Mouse (Mus musculus) lung, embryonic 14.5 days (tissue): ENCODE data around the gene Gpr34. TPM values are rescaled to one million over a fixed set of nuclear protein-coding genes. Genes with fewer than 3 reads are reported as not detected.

Source experiments
- ATAC-seq: fragments of 200-750 bp; cut with Nextera tagmentation; 2 replicates; pipeline ENCODE4 v1.8.0; 2017; ENCODE audit warnings: mild to moderate bottlenecking, moderate TSS enrichment, moderate library complexity; ENCODE audit not compliant: insufficient read depth
- DNase-seq: peaks from one replicate; pipeline ENCODE4 v3.0.0-alpha.2; 2015
- H3K27ac ChIP-seq: fragments of 300-500 bp; sonication (generic); 2 replicates; pipeline ENCODE4 v1.5.1; 2014; ENCODE audit warnings: low read depth, mild to moderate bottlenecking, moderate library complexity
- H3K27me3 ChIP-seq: fragments of 300-500 bp; sonication (generic); 2 replicates; pipeline ENCODE4 v1.6.1; 2014; ENCODE audit warnings: low read length, control low read depth; ENCODE audit not compliant: insufficient read depth
- H3K36me3 ChIP-seq: fragments of 300-500 bp; sonication (generic); 2 replicates; pipeline ENCODE4 v1.6.1; 2014; ENCODE audit warnings: control low read depth; ENCODE audit not compliant: insufficient read depth
- H3K4me1 ChIP-seq: fragments of 300-500 bp; sonication (generic); 2 replicates; pipeline ENCODE4 v1.6.1; 2014; ENCODE audit warnings: antibody characterized with exemption, control low read depth; ENCODE audit not compliant: insufficient read depth
- H3K4me2 ChIP-seq: fragments of 300-500 bp; sonication (generic); 2 replicates; pipeline ENCODE4 v1.6.1; 2014; ENCODE audit warnings: mild to moderate bottlenecking
- H3K4me3 ChIP-seq: fragments of 300-500 bp; sonication (generic); 2 replicates; pipeline ENCODE4 v1.5.1; 2014; ENCODE audit warnings: low read depth, low read length
- H3K9ac ChIP-seq: fragments of 300-500 bp; sonication (generic); 2 replicates; pipeline ENCODE4 v1.6.1; 2014
- H3K9me3 ChIP-seq: fragments of 300-500 bp; sonication (generic); 2 replicates; pipeline ENCODE4 v1.6.1; 2016; ENCODE audit warnings: low read depth, low read length, control low read depth
- CTCF ChIP-seq: IDR thresholded peaks from 2 replicates; pipeline ENCODE4 v1.5.1; 2016; ENCODE audit warnings: antibody characterized with exemption, low read depth
- WGBS: fragments of 180-500 bp; shearing (Covaris S2); extraction: QIAGEN DNeasy Blood & Tissue Kit; methylation state at CpG from one replicate; pipeline ENCODE4 v1.1.7; 2014; 5-methylcytosine and 5-hydroxymethylcytosine counted together
- polyA plus RNA-seq: library from polyadenylated mRNA; unstranded; fragments of >200 nt; fragmentation: Nextera tagmentation; extraction: Ambion mirVana; gene quantifications from 2 replicates; pipeline ENCODE4 v1.2.1, GENCODE M21; 2014

Gene Gpr34
- polyA plus RNA-seq, 1 experiment from 2014 or later: 2.5 TPM

DNA sequence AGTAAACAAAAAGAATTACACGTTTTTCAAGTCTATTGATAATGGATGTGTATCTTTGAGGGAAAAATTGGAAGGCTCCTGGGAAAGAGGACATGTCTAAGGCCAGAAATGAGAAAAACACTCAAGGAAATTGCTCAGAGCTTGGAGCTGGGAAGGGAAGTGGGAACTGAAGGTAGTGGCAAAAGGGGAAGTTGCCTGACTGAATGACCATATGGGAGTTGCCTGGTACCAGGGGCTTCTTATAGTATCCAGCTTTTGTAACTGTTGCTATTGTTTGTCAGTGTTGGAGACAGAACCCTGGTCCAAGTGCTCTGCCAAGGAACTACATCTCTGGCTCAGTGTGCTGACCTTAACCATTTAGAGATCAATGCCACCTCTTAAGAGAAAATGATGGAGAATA lies 15.2 kb upstream of the Gpr34 start:
- Histone ChIP-seq H3K4me3 (no peak overlapping the region), H3K4me1 (no peaks in the 10 kb centered on the region), H3K4me2 (no peak overlapping the region), H3K9ac (no peak overlapping the region), H3K27ac (no peak overlapping the region), H3K9me3 (no peaks in the 10 kb centered on the region), H3K36me3 (0 out of 2 replicates have a peak, but pooled peaks cover 3% of the 10 kb centered on the region), H3K27me3 (no peaks in the 10 kb centered on the region)
- DNase-seq: no peak
- no peak for TF ChIP-seq CTCF
- ATAC-seq: no peak
- WGBS: 48% methylated on average over 1 of the region's 1 CpGs

DNA sequence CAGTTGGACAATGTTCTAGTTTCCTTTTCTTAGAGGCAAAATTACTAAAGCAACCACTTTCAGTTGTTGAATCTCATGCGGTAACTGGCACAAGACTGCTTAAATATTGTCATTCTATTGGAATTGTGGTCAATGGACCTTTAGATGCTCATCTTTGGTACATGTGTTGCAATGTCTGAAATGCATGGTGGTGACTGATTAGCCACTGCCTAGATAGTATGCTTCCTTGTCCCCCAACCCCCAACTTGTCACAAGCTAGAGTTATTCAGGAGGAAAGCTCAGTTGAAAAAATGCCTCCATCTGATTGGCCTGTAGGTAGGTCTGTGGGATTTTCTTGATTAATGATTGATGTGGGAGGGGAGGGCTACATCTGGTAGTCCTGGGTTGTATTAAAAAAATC lies 14.6 kb upstream of the Gpr34 start:
- no peak overlapping the region for H3K27ac ChIP-seq
- no peak overlapping the region for H3K9ac ChIP-seq
- H3K4me3 ChIP-seq: no peak overlapping the region
- H3K4me2 ChIP-seq: no peak overlapping the region
- no peaks in the 10 kb centered on the region for H3K9me3 ChIP-seq
- ATAC-seq (no peak), DNase-seq (no peak)
- 100% methylated on average over 1 of the region's 1 CpGs for WGBS
- no peaks in the 10 kb centered on the region for H3K27me3 ChIP-seq
- no peak for TF ChIP-seq CTCF
- H3K4me1 ChIP-seq: no peaks in the 10 kb centered on the region
- H3K36me3 ChIP-seq: 0 out of 2 replicates have a peak, but pooled peaks cover 3% of the 10 kb centered on the region

DNA sequence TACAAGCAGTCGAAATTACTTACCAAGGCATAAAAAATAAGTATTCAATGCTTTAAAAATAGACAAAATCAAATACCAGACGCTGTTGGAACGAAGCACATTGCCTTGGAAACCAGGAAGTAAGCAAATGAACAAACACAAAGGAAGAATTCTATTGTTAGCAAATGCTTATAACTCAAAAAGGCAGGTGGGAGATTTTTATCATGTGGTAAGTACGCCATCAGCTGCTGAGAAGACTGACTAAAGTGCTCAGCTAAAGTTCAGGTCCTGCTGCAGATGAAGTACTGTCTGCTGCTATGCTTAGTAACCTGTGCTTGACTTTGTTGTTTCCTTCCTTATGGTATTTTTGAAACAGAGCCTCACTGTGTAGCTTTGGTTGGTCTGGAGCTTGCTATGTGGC lies 13.4 kb upstream of the Gpr34 start:
- no peak overlapping the region for H3K27ac ChIP-seq
- no peak overlapping the region for H3K4me2 ChIP-seq
- ATAC-seq (no peak), DNase-seq (no peak)
- no peak overlapping the region for H3K9ac ChIP-seq
- H3K9me3 ChIP-seq: no peaks in the 10 kb centered on the region
- no peaks in the 10 kb centered on the region for H3K27me3 ChIP-seq
- WGBS: 72% methylated on average over 4 of the region's 4 CpGs
- H3K36me3 ChIP-seq: no peaks in the 10 kb centered on the region
- no peak for TF ChIP-seq CTCF
- no peaks in the 10 kb centered on the region for H3K4me1 ChIP-seq
- no peak overlapping the region for H3K4me3 ChIP-seq

DNA sequence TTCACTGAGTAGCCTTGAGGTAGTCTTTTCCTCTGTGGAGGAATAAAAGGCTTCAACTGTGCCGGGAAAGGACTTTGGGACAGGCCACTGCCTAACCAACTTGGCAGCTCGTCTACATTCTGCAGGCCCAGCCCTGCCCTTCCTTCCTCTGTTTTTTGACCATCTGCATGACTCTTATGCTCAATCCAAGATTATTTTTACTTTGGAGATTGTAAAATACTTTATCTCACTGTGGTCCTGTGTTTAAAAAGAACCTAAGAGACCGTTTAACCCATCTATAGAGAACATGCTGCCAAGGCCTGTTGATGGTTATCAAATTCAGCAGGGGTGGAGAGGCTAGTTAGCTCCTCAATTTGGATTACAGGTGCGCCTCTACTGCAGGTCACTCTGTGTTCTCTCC lies 10.4 kb upstream of the Gpr34 start:
- Histone ChIP-seq H3K36me3 (no peaks in the 10 kb centered on the region), H3K4me2 (no peak overlapping the region), H3K27ac (0 out of 2 replicates have a peak overlapping the region, but pooled peaks have one; percentile 10), H3K4me3 (no peak overlapping the region), H3K4me1 (no peaks in the 10 kb centered on the region), H3K9me3 (no peaks in the 10 kb centered on the region), H3K27me3 (no peaks in the 10 kb centered on the region), H3K9ac (no peak overlapping the region)
- 69% methylated on average over 4 of the region's 4 CpGs for WGBS
- DNase-seq: no peak
- no peak for ATAC-seq
- TF ChIP-seq CTCF: no peak

DNA sequence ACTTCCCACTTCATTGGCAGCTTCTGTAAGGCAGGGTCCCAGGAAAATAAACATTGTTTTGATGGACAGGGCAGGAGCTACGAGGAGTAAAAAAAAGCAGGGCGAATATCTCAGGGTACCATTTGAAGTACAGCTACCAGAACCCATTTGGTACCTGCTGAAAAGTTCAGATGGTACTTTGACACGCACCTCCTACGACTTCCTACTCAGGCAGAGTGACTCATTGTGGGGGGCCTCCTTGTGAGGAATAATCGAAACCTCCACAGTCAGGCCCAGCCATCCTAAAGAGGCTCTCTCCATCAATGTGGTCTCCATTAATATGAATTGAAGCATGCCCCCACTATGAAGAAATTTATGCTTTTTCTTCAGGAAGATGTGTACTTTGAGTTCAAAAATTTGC lies 9.2 kb upstream of the Gpr34 start:
- ATAC-seq (no peak), DNase-seq (no peak)
- 71% methylated on average over 5 of the region's 5 CpGs for WGBS
- no peak for TF ChIP-seq CTCF
- Histone ChIP-seq H3K9me3 (no peaks in the 10 kb centered on the region), H3K4me2 (no peak overlapping the region), H3K4me3 (no peak overlapping the region), H3K4me1 (no peaks in the 10 kb centered on the region), H3K27me3 (no peaks in the 10 kb centered on the region), H3K9ac (no peak overlapping the region), H3K27ac (no peak overlapping the region), H3K36me3 (no peaks in the 10 kb centered on the region)

DNA sequence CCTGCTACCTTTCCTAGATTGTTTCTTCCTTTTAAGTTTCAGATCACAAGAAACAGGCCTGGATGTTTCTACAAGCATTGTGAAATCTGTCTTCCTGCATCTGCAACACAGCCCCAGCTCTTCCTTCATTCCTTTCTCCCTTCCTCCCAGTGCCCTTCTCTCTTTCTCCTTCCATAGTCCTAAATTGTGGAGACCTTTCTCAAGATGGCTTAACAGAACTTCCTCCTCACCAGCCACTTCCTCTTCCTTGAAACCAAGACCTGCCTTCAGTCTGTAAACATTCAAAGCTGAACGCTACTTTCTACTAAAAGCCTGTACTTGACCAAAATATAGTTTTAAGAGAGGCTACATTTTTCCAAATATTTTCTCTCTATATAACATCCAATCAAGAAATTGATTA lies 4.5 kb downstream of the Gpr34 start:
- no peak overlapping the region for H3K27ac ChIP-seq
- H3K4me2 ChIP-seq: no peak overlapping the region
- H3K9ac ChIP-seq: no peak overlapping the region
- no peak for TF ChIP-seq CTCF
- ATAC-seq (no peak), DNase-seq (no peak)
- no peaks in the 10 kb centered on the region for H3K36me3 ChIP-seq
- H3K4me1 ChIP-seq: no peaks in the 10 kb centered on the region
- no peak overlapping the region for H3K4me3 ChIP-seq
- no peaks in the 10 kb centered on the region for H3K27me3 ChIP-seq
- WGBS: 80% methylated on average over 1 of the region's 1 CpGs
- no peaks in the 10 kb centered on the region for H3K9me3 ChIP-seq

DNA sequence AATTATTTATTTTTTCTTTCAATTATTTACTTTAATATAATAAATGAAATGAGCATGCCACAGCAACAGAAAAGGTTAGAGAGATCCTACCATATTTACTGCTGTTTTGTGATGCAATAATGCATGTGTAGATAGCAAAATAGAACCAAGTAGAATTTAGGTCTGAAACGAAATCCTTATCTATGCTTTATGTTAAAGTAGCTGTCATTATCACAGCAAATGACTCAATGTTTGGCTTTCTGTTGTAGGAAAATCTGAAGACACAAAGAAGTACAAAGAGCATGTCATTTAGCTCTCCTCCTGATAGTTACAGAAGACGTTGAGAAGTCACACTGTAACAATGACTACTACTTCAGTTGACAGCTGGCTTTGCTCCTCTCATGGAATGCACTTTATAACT lies 7.0 kb downstream of the Gpr34 start:
- WGBS: 22% methylated on average over 2 of the region's 2 CpGs
- Histone ChIP-seq H3K9ac (no peak overlapping the region), H3K36me3 (no peaks in the 10 kb centered on the region), H3K4me3 (no peak overlapping the region), H3K27me3 (no peaks in the 10 kb centered on the region), H3K4me1 (no peaks in the 10 kb centered on the region), H3K27ac (no peak overlapping the region), H3K9me3 (no peaks in the 10 kb centered on the region), H3K4me2 (no peak overlapping the region)
- ATAC-seq (no peak), DNase-seq (no peak)
- TF ChIP-seq CTCF: no peak

DNA sequence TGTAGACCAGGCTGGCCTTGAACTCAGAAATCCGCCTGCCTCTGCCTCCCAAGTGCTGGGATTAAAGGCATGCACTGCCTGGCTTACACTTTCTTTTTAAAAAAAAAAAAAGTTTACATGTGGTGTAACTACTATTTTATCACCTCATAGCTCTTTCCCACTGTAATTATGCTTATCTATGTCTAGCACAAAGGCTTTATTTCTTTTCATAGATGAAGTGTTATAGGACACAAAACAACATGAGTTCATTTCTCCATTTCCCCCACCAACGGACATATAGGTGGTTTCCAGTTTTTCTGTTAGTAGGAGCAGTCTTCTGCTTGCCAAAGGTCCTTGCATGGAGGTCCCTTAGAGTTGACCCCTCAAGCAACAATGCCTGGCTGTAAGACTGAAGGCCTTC lies 20.0 kb downstream of the Gpr34 start:
- DNase-seq: no peak
- Histone ChIP-seq H3K4me1 (no peaks in the 10 kb centered on the region), H3K4me3 (no peak overlapping the region), H3K27ac (no peak overlapping the region), H3K9ac (no peak overlapping the region), H3K9me3 (no peaks in the 10 kb centered on the region), H3K4me2 (no peak overlapping the region), H3K36me3 (no peaks in the 10 kb centered on the region), H3K27me3 (no peaks in the 10 kb centered on the region)
- no peak for TF ChIP-seq CTCF
- no peak for ATAC-seq
- 55% methylated on average over 2 of the region's 2 CpGs for WGBS
